Mouse (Mus musculus) c-Kit-positive CD71-positive TER-119-negative erythroid progenitor cells, embryonic 14.5 days (primary cell): ENCODE measurements around the gene Olfr853.

ENCODE experiments used
- DNase-seq: peaks from one replicate; pipeline ENCODE4 v3.0.0-alpha.2; 2013; ENCODE audit warnings: low read depth

The Olfr853 gene

GRCm38 (mm10) chr9:19540976-19541375, at the start of gene Olfr853:
TSS of gene Olfr853 (minus strand) at chr9:19541076.
- no peak for DNase-seq

DNA sequence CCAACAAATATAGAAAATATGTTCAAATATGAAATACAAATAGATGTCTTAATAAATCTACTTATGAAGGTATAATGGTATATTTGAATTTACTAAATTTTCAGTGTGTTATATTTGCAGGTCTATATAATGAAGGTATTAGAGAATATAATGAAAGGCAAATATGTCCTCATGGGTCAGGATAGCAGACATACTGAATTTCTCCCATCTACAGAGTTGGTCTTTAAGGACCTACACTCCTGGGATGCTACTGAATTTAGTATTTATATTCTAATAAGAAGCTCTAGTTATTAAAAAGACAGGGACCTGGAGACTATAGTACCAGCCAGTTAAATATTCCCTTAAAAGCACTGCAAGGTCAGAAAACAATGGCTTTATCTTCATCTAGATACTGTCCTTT, 41.4 kb upstream of the Olfr853 start, which contains the start of gene Olfr855:
Gene Olfr855, plus strand, starts transcription at position 301 of the 400 bp plus-strand sequence.
- no peak for DNase-seq

- no peak for DNase-seq
Observed at GRCm38 (mm10) chr9:19567282-19567681, 26.4 kb upstream of the Olfr853 start, which contains the start of gene Olfr854. TSS of gene Olfr854 (minus strand) at chr9:19567382.

GRCm38 (mm10) chr9:19492995-19493394, 47.9 kb downstream of the Olfr853 start, which contains the start of gene Olfr851:
TSS of gene Olfr851 (plus strand) at chr9:19493295.
- no peak for DNase-seq
